Mouse (Mus musculus) neural tube, embryonic 14.5 days (tissue): ENCODE data around the gene Trmt112. TPM values are rescaled to one million over a fixed set of nuclear protein-coding genes. Genes with fewer than 3 reads are reported as not detected.

Experiments used
- ATAC-seq: fragments of 200-750 bp; cut with Nextera tagmentation; 2 replicates; pipeline ENCODE4 v1.8.0; 2017; ENCODE audit warnings: low read depth, mild to moderate bottlenecking, moderate TSS enrichment, moderate library complexity
- H3K27ac ChIP-seq: fragments of 300-500 bp; sonication (generic); 2 replicates; pipeline ENCODE4 v1.5.1; 2014; ENCODE audit warnings: low read depth, mild to moderate bottlenecking, control low read depth, low read length, moderate library complexity, mixed read lengths
- H3K27me3 ChIP-seq: fragments of 300-500 bp; sonication (generic); 2 replicates; pipeline ENCODE4 v1.6.1; 2014; ENCODE audit warnings: low read length; ENCODE audit not compliant: control insufficient read depth, insufficient read depth
- H3K36me3 ChIP-seq: fragments of 300-500 bp; sonication (generic); 2 replicates; pipeline ENCODE4 v1.6.1; 2014; ENCODE audit warnings: low read length, mixed read lengths; ENCODE audit not compliant: control insufficient read depth, insufficient read depth
- H3K4me1 ChIP-seq: fragments of 300-500 bp; sonication (generic); 2 replicates; pipeline ENCODE4 v1.6.1; 2014; ENCODE audit warnings: low read length; ENCODE audit not compliant: control insufficient read depth, insufficient read depth
- H3K4me2 ChIP-seq: fragments of 300-500 bp; sonication (generic); 2 replicates; pipeline ENCODE4 v1.6.1; 2014; ENCODE audit warnings: mild to moderate bottlenecking, low read depth, low read length, control low read depth
- H3K4me3 ChIP-seq: fragments of 300-500 bp; sonication (generic); 2 replicates; pipeline ENCODE4 v1.5.1; 2014; ENCODE audit warnings: low read depth, low read length, control low read depth, mixed read lengths
- H3K9ac ChIP-seq: fragments of 300-500 bp; sonication (generic); replicated peaks from 2 replicates; pipeline ENCODE4 v1.6.1; 2014; ENCODE audit warnings: low read depth, mild to moderate bottlenecking, control low read depth, low read length, mixed read lengths
- H3K9me3 ChIP-seq: fragments of 300-500 bp; sonication (generic); 2 replicates; pipeline ENCODE4 v1.6.1; 2016; ENCODE audit warnings: low read length; ENCODE audit not compliant: control insufficient read depth
- WGBS: fragments of 180-500 bp; shearing (Covaris S2); extraction: QIAGEN DNeasy Blood & Tissue Kit; methylation state at CpG from one replicate; pipeline ENCODE4 v1.1.7; 2014; 5-methylcytosine and 5-hydroxymethylcytosine counted together
- polyA plus RNA-seq: library from polyadenylated mRNA; unstranded; fragments of >200 nt; fragmentation: Nextera tagmentation; extraction: Ambion mirVana; gene quantifications from 2 replicates; pipeline ENCODE4 v1.2.1, GENCODE M21; 2014

Trmt112 gene
- polyA plus RNA-seq, 1 experiment from 2014 or later = 104 TPM

- 80% methylated on average over 11 of the region's 11 CpGs for WGBS
- Histone ChIP-seq H3K4me3 (no peak overlapping the region), H3K36me3 (peaks cover 16% of the 10 kb centered on the region), H3K4me1 (peaks cover 7% of the 10 kb centered on the region; the same call in 1 of the 2 replicates), H3K9me3 (no peaks in the 10 kb centered on the region), H3K9ac (no peak overlapping the region), H3K27me3 (no peaks in the 10 kb centered on the region), H3K27ac (no peak overlapping the region), H3K4me2 (no peak overlapping the region)
- ATAC-seq = no peak
Observed at GRCm38 (mm10) chr19:6913991-6914390, 4.5 kb downstream of the Trmt112 start.

GRCm38 (mm10) chr19:6914540-6914939, 5.0 kb downstream of the Trmt112 start:
- no peaks in the 10 kb centered on the region for H3K27me3 ChIP-seq
- no peak overlapping the region for H3K27ac ChIP-seq
- no peak overlapping the region for H3K9ac ChIP-seq
- H3K36me3 ChIP-seq = peaks cover 16% of the 10 kb centered on the region
- no peak overlapping the region for H3K4me3 ChIP-seq
- 94% methylated on average over 9 of the region's 9 CpGs for WGBS
- no peak for ATAC-seq
- no peak overlapping the region for H3K4me2 ChIP-seq
- peaks cover 7% of the 10 kb centered on the region; the same call in 1 of the 2 replicates for H3K4me1 ChIP-seq
- H3K9me3 ChIP-seq = no peaks in the 10 kb centered on the region

GRCm38 (mm10) chr19:6915276-6915675, 5.8 kb downstream of the Trmt112 start:
- 91% methylated on average over 4 of the region's 4 CpGs for WGBS
- Histone ChIP-seq H3K27me3 (no peaks in the 10 kb centered on the region), H3K4me1 (peaks cover 14% of the 10 kb centered on the region), H3K36me3 (peaks cover 16% of the 10 kb centered on the region), H3K4me3 (no peak overlapping the region), H3K27ac (no peak overlapping the region), H3K9me3 (no peaks in the 10 kb centered on the region), H3K9ac (no peak overlapping the region), H3K4me2 (no peak overlapping the region)
- no peak for ATAC-seq

DNA sequence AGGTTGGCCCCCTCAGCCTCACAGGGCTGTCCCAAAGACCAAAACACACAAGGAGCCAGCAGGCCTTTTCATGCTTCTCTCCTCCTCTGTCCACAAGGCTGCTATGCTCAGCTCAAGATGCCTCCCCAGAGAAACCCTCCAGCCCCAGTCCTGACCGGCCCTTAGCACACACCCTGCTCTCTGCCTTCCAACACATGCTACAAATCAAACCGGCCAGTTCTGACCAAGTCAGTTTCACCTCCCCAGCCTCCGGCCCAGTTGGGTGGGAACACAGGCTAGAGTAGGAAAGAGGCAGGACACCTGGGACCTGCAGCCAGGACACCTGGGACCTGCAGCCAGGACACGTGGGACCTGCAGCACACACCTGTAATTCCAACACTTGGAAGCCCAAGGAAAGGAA, 7.0 kb downstream of the Trmt112 start:
- ATAC-seq = no peak
- Histone ChIP-seq H3K27ac (no peak overlapping the region), H3K9me3 (no peaks in the 10 kb centered on the region), H3K36me3 (peaks cover 16% of the 10 kb centered on the region), H3K4me1 (peaks cover 15% of the 10 kb centered on the region), H3K4me3 (no peak overlapping the region), H3K27me3 (no peaks in the 10 kb centered on the region), H3K9ac (no peak overlapping the region), H3K4me2 (no peak overlapping the region)
- 87% methylated on average over 4 of the region's 4 CpGs for WGBS

- Histone ChIP-seq H3K4me3 (no peak overlapping the region), H3K27me3 (peaks cover 6% of the 10 kb centered on the region; the same call in 1 of the 2 replicates), H3K4me2 (no peak overlapping the region), H3K9ac (no peak overlapping the region), H3K9me3 (no peaks in the 10 kb centered on the region), H3K4me1 (peaks cover 14% of the 10 kb centered on the region), H3K27ac (no peak overlapping the region), H3K36me3 (no peaks in the 10 kb centered on the region)
- WGBS = 97% methylated on average over 4 of the region's 4 CpGs
- ATAC-seq = no peak
Observed at GRCm38 (mm10) chr19:6918321-6918720, 8.8 kb downstream of the Trmt112 start.

DNA sequence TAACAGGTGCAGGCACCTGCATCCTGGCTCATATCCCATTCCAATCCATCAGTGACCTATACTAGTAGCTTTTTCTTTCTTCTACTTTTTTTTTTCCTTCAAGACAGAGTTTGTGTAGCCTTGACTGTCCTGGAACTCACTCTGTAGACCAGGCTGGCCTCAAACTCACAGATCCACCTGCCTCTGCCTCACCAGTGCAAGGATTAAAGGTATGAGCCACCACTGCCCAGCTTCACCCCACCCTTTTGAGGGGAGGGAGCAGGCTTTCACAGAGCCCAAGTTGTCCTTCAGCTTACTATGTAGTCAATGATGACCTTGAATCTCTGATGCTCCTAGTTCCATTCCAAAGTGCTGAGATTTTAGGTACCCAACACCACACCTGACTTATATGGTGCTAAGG, 9.9 kb downstream of the Trmt112 start:
- no peak overlapping the region for H3K4me3 ChIP-seq
- H3K27ac ChIP-seq = no peak overlapping the region
- peaks cover 17% of the 10 kb centered on the region for H3K27me3 ChIP-seq
- H3K4me1 ChIP-seq = peaks cover 14% of the 10 kb centered on the region
- no peaks in the 10 kb centered on the region for H3K9me3 ChIP-seq
- no peak overlapping the region for H3K9ac ChIP-seq
- no peaks in the 10 kb centered on the region for H3K36me3 ChIP-seq
- no peak overlapping the region for H3K4me2 ChIP-seq
- no peak for ATAC-seq

DNA sequence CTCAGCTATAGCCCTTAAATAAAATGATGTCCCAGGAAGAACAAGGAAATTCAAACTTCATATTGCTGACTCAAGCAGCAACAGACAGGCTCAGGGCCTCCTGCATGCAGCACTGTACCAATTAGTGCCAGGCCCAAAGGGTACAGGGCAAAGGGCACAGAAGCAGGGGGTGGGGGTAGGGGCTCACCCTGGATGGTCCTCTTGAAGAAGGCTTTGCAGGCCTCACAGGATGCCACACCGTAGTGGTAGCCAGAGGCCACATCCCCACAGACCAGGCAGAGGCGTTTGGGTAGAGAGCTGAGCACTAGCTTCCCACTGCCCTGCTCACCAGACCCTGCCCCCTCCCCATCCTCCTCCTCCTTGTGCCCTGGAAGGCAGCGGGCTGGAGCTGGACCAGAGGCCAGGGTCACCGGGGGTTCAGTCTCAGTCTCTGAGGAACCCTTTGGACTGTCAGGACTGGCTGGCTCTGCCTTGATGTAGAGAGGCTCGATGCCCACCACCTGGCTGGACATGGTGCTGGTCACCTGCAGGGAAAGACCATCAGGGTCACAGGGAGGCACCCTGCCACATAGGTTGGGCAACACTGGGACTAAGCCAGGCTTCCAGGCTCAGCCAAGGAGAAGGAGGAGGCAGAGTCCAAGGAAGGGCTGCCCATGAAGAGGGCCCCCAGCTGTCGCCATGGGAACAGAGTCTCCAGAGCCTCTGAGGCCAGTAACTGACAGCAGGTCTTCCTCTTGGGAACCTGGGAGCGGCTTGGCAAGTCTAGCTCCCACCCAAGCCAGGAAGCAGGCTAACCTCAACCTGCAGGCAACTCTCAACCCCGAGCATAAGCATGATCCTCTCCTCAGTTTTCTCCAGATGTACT, 10.6 kb downstream of the Trmt112 start:
- peak overlapping the region; percentile 90 for H3K9ac ChIP-seq
- peak overlapping the region; percentile 73 for H3K4me3 ChIP-seq
- H3K4me2 ChIP-seq = peak overlapping the region; percentile 96
- no peak overlapping the region for H3K27ac ChIP-seq
- ATAC-seq = no peak
- peaks cover 14% of the 10 kb centered on the region for H3K4me1 ChIP-seq
- no peaks in the 10 kb centered on the region for H3K36me3 ChIP-seq
- H3K27me3 ChIP-seq = peaks cover 24% of the 10 kb centered on the region
- H3K9me3 ChIP-seq = no peaks in the 10 kb centered on the region
- WGBS = 40% methylated on average over 8 of the region's 8 CpGs

- Histone ChIP-seq H3K9me3 (no peaks in the 10 kb centered on the region), H3K36me3 (no peaks in the 10 kb centered on the region), H3K27ac (peak overlapping the region; percentile 91), H3K9ac (peak overlapping the region; percentile 90), H3K4me1 (peaks cover 14% of the 10 kb centered on the region), H3K4me3 (peak overlapping the region; percentile 73), H3K27me3 (peaks cover 32% of the 10 kb centered on the region), H3K4me2 (peak overlapping the region; percentile 96)
- WGBS = 4% methylated on average over 36 of the region's 48 CpGs
- ATAC-seq = peak; percentile 8
Observed at GRCm38 (mm10) chr19:6920741-6921636, 11.5 kb downstream of the Trmt112 start.
